Mouse (Mus musculus) forelimb bud, embryonic 11.5 days (tissue): ENCODE measurements around the gene Fam213a.

Experiments
- DNase-seq: peaks from one replicate; pipeline ENCODE4 v3.0.0-alpha.2; 2012; ENCODE audit warnings: low read depth, low spot score

The Fam213a gene

GRCm38 (mm10) chr14:41005716-41006115 lies 7.9 kb downstream of the Fam213a start:
- no peak for DNase-seq

- DNase-seq: no peak
Observed at GRCm38 (mm10) chr14:41004201-41005141, 9.1 kb downstream of the Fam213a start.

- no peak for DNase-seq
Observed at GRCm38 (mm10) chr14:41001576-41001975, 12.0 kb downstream of the Fam213a start.

- peak; percentile 38 for DNase-seq
Observed at GRCm38 (mm10) chr14:41000801-41001200, 12.8 kb downstream of the Fam213a start.

GRCm38 (mm10) chr14:40999904-41000645 lies 13.5 kb downstream of the Fam213a start:
- no peak for DNase-seq

GRCm38 (mm10) chr14:40996171-40996570 lies 17.4 kb downstream of the Fam213a start:
- no peak for DNase-seq

GRCm38 (mm10) chr14:40992464-40992863 lies 21.1 kb downstream of the Fam213a start:
- no peak for DNase-seq

GRCm38 (mm10) chr14:40988780-40989179 lies 24.8 kb downstream of the Fam213a start:
- DNase-seq: no peak

- DNase-seq: no peak
Observed at GRCm38 (mm10) chr14:40987184-40987583, 26.4 kb downstream of the Fam213a start.

- DNase-seq: no peak
Observed at GRCm38 (mm10) chr14:40985635-40986034, 28.0 kb downstream of the Fam213a start.

GRCm38 (mm10) chr14:40979723-40980122 lies 33.9 kb downstream of the Fam213a start:
- no peak for DNase-seq

GRCm38 (mm10) chr14:40979002-40979401 lies 34.6 kb downstream of the Fam213a start:
- no peak for DNase-seq

- DNase-seq: peak; percentile 74
Observed at GRCm38 (mm10) chr14:40975127-40975721, 38.4 kb downstream of the Fam213a start.

GRCm38 (mm10) chr14:40968051-40968450 lies 45.5 kb downstream of the Fam213a start:
- DNase-seq: no peak

- DNase-seq: no peak
Observed at GRCm38 (mm10) chr14:40967598-40967900, 46.0 kb downstream of the Fam213a start.

- peak; percentile 97 for DNase-seq
Observed at GRCm38 (mm10) chr14:40966862-40967597, 46.6 kb downstream of the Fam213a start.

GRCm38 (mm10) chr14:40966392-40966861 lies 47.2 kb downstream of the Fam213a start, which contains the start of gene Tspan14:
Gene Tspan14, minus strand, starts transcription at chr14:40966807.
- DNase-seq: no peak

- no peak for DNase-seq
Observed at GRCm38 (mm10) chr14:40965507-40966356, 47.9 kb downstream of the Fam213a start.

- no peak for DNase-seq
Observed at GRCm38 (mm10) chr14:40964881-40965280, 48.7 kb downstream of the Fam213a start.

GRCm38 (mm10) chr14:40964214-40964610 lies 49.4 kb downstream of the Fam213a start:
- DNase-seq: no peak
